Mouse (Mus musculus): ENCODE measurements around the gene Gstm3.

GRCm38 (mm10) chr3:107972070-107972469 is 3.0 kb upstream of the Gstm3 start:
- TF ChIP-seq CTCF (IDR thresholded peaks at IDR 0.05; ENCODE audit: low read depth) (no peak), EP300 (optimal IDR thresholded peaks at IDR 0.05) (no peak)
